Mouse (Mus musculus) liver, postnatal 0 days (tissue): ENCODE measurements around the gene Rb1. TPM values are rescaled to one million over a fixed set of nuclear protein-coding genes. Genes with fewer than 3 reads are reported as not detected.
A peak's percentile ranks its signal among the peaks of the same experiment; 100 is the strongest.

Source experiments
- ATAC-seq: fragments of 200-750 bp; cut with Nextera tagmentation; 2 replicates; pipeline ENCODE4 v1.8.0; 2017; ENCODE audit warnings: mild to moderate bottlenecking, moderate library complexity
- DNase-seq: peaks from one replicate; pipeline ENCODE4 v3.0.0-alpha.2; 2016
- H3K27ac ChIP-seq: fragments of 300-500 bp; sonication (generic); 2 replicates; pipeline ENCODE4 v1.5.1; 2014; ENCODE audit warnings: antibody characterized with exemption, moderate library complexity, mild to moderate bottlenecking, low read depth
- H3K27me3 ChIP-seq: fragments of 300-500 bp; sonication (generic); 2 replicates; pipeline ENCODE4 v1.6.1; 2014; ENCODE audit warnings: low read length, control low read depth, mixed read lengths; ENCODE audit not compliant: insufficient read depth
- H3K36me3 ChIP-seq: fragments of 300-500 bp; sonication (generic); replicated peaks from 2 replicates; pipeline ENCODE4 v1.6.1; 2014; ENCODE audit warnings: mild to moderate bottlenecking, control low read depth, low read length, moderate library complexity, mixed read lengths; ENCODE audit not compliant: insufficient read depth
- H3K4me1 ChIP-seq: fragments of 300-500 bp; sonication (generic); 2 replicates; pipeline ENCODE4 v1.6.1; 2014; ENCODE audit warnings: antibody characterized with exemption, mild to moderate bottlenecking, control low read depth; ENCODE audit not compliant: insufficient read depth
- H3K4me2 ChIP-seq: fragments of 300-500 bp; sonication (generic); 2 replicates; pipeline ENCODE4 v1.6.1; 2014; ENCODE audit warnings: low read depth, mild to moderate bottlenecking, low read length, moderate library complexity, mixed read lengths
- H3K4me3 ChIP-seq: fragments of 300-500 bp; sonication (generic); 2 replicates; pipeline ENCODE4 v1.5.1; 2014; ENCODE audit warnings: low read depth, low read length
- H3K9ac ChIP-seq: fragments of 300-500 bp; sonication (generic); replicated peaks from 2 replicates; pipeline ENCODE4 v1.6.1; 2014; ENCODE audit warnings: mild to moderate bottlenecking, moderate library complexity
- H3K9me3 ChIP-seq: fragments of 300-500 bp; sonication (generic); 2 replicates; pipeline ENCODE4 v1.6.1; 2016; ENCODE audit warnings: mild to moderate bottlenecking, control low read depth, low read length, mixed read lengths
- CTCF ChIP-seq: sonication (generic); IDR thresholded peaks from 2 replicates; pipeline ENCODE4 v1.5.1; 2016; ENCODE audit warnings: antibody characterized with exemption, low read depth
- EP300 ChIP-seq: IDR thresholded peaks from 2 replicates; pipeline ENCODE4 v1.6.1; 2016; ENCODE audit warnings: antibody characterized with exemption, low read depth, mild to moderate bottlenecking
- WGBS: fragments of 180-500 bp; shearing (Covaris S2); extraction: QIAGEN DNeasy Blood & Tissue Kit; methylation state at CpG from one replicate; pipeline ENCODE4 v1.1.7; 2014; ENCODE audit not compliant: insufficient replicate concordance; 5-methylcytosine and 5-hydroxymethylcytosine counted together
- polyA plus RNA-seq: library from polyadenylated mRNA; unstranded; fragments of >200 nt; fragmentation: Nextera tagmentation; extraction: Ambion mirVana; gene quantifications from 2 replicates; pipeline ENCODE4 v1.2.1, GENCODE M21; 2015

Rb1 gene
- polyA plus RNA-seq, 1 experiment from 2014 or later = 23.6 TPM

DNA sequence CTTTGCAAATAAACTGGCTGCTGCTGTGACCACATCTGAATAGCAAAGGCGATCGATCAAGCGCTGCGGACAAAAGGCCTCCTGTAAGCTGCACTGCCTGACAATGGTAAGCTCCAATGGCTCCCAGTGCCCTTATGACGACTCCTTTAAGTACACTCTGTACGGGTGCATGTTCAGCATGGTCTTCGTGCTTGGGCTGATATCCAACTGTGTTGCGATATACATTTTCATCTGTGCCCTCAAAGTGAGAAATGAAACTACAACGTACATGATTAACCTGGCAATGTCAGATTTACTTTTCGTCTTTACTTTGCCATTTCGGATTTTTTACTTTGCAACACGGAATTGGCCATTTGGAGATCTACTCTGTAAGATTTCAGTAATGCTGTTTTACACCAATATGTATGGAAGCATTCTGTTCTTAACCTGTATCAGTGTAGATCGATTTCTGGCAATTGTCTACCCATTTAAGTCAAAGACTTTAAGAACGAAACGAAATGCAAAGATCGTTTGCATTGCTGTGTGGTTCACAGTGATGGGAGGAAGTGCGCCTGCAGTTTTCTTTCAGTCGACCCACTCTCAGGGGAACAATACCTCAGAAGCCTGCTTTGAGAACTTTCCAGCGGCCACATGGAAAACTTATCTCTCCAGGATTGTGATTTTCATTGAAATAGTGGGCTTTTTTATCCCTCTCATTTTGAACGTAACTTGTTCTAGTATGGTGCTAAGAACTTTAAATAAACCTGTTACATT is 86.9 kb downstream of the Rb1 start:
- peak overlapping the region; percentile 93 for H3K27ac ChIP-seq
- no peak for TF ChIP-seq CTCF
- TF ChIP-seq EP300 = peak; percentile 9; the same call in 1 of the 2 replicates
- H3K9me3 ChIP-seq = no peaks in the 10 kb centered on the region
- under 1% methylated on average over 20 of the region's 20 CpGs for WGBS
- H3K4me1 ChIP-seq = peaks cover 8% of the 10 kb centered on the region
- ATAC-seq (peak; percentile 81), DNase-seq (peak; percentile 61)
- peaks cover 3% of the 10 kb centered on the region; the same call in 1 of the 2 replicates for H3K36me3 ChIP-seq
- peak overlapping the region; percentile 55 for H3K4me3 ChIP-seq
- no peaks in the 10 kb centered on the region for H3K27me3 ChIP-seq
- peak overlapping the region; percentile 64 for H3K4me2 ChIP-seq
- peak overlapping the region; percentile 77 for H3K9ac ChIP-seq

DNA sequence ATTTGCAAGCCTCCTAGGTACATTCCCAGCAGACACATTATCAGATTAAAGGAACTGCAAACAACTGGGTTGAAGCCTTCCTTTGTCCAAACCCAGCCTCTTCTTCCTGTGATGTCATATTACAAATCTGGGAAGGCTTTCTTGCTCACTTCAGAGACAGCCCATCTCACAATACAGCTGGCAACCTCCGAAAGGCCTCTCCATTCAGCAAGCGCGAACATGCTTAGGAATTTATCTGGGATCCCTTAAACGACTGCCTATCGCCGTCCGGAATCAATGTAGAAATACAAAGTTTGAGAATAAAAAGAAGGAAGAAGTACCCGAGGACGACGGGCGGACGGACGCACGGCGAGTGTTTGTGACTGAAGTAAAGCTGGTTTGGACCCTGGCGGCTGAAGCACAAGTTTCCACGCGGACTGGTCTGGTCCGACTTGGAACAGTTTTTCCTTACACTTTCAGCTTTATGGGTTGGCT is 87.7 kb downstream of the Rb1 start, which contains the start of gene Lpar6:
Gene Lpar6 (plus strand): TSS at position 48 of the 474 bp plus-strand sequence.
- TF ChIP-seq CTCF (no peak), EP300 (peak; percentile 36)
- Histone ChIP-seq H3K4me2 (peak within 1 kb of the TSS; percentile 64), H3K4me1 (peaks cover 8% of the 10 kb centered on the region), H3K9me3 (no peaks in the 10 kb centered on the region), H3K4me3 (peak within 1 kb of the TSS; percentile 55), H3K27ac (peak within 1 kb of the TSS; percentile 93), H3K36me3 (peaks cover 3% of the 10 kb centered on the region; the same call in 1 of the 2 replicates), H3K27me3 (no peaks in the 10 kb centered on the region), H3K9ac (peak within 1 kb of the TSS; percentile 77)
- DNase-seq = peak; percentile 50
- WGBS = under 1% methylated on average over 19 of the region's 19 CpGs
- peak; percentile 62 for ATAC-seq

DNA sequence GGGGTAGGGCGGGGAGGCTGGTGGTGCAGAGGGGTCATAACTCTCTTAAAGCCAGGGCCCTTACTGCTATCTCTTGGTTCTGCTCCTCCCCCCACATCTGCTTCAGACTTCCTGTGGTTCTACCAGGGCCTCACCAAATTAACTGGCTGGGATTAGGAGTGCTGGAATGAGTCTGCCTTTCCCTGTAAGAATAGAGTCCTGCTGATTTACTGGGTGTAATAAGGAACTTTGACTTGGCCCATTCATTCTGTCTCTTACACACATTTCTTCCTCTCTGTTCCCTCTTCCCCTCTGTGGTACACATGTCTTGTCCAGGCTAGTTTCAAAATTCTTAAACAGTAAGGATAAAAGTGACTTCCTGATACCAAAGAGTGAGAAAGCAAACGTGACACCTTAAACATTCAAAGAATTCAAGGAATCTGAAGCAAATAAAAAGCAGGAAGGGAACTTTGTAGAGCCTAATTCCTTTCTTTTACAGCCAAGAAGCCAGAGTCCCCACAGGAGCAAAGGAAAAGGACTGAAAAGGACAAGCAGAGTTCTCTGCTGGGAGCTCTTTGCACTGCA is 91.1 kb downstream of the Rb1 start:
- no peak overlapping the region for H3K4me3 ChIP-seq
- ATAC-seq (no peak), DNase-seq (no peak)
- peak overlapping the region; percentile 32 for H3K27ac ChIP-seq
- peaks cover 8% of the 10 kb centered on the region for H3K4me1 ChIP-seq
- H3K9me3 ChIP-seq = no peaks in the 10 kb centered on the region
- no peaks in the 10 kb centered on the region for H3K27me3 ChIP-seq
- no peak overlapping the region for H3K9ac ChIP-seq
- TF ChIP-seq CTCF = no peak
- no peak for TF ChIP-seq EP300
- peaks cover 6% of the 10 kb centered on the region; the same call in 1 of the 2 replicates for H3K36me3 ChIP-seq
- 31% methylated on average over 2 of the region's 2 CpGs for WGBS
- no peak overlapping the region for H3K4me2 ChIP-seq

DNA sequence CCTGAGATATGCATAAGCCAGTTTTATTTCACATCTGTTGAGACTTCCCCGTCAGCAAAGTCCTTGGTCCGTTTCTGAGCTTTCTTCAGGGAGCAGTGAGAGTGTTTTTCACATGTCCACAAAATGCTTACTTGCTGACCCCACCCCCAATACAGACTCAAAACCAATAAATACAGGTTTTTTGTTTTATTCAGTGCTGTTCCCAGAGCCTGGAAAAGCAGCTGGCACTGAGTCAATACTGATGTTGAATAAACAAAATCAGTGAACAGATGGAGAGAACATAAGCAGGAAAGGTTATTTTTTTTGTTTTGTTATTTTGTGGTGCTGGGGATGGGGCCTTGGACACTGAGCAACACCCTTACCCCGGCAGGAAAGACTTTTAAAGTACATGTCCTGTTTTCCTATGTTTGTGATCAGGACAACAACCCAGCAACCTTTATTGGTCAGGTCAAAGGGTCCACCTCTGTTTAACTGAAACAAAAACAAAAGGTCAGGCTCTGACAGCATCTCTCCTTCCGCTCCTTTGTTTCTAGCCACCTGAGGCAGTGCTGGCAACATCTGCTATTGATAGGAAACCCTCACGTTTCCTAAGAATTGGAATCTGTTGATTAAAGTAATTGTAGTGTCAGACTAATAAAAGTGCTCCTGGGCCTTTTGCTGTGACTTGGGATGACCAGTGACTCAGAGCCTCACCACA is 94.2 kb downstream of the Rb1 start:
- DNase-seq (no peak), ATAC-seq (peak; percentile 65)
- Histone ChIP-seq H3K27me3 (no peaks in the 10 kb centered on the region), H3K4me1 (peaks cover 8% of the 10 kb centered on the region), H3K36me3 (peaks cover 6% of the 10 kb centered on the region; the same call in 1 of the 2 replicates), H3K4me3 (no peak overlapping the region), H3K4me2 (no peak overlapping the region), H3K9ac (no peak overlapping the region), H3K9me3 (no peaks in the 10 kb centered on the region), H3K27ac (peak overlapping the region; percentile 39; the same call in 1 of the 2 replicates)
- TF ChIP-seq CTCF = no peak
- TF ChIP-seq EP300 = no peak
- 62% methylated on average over 5 of the region's 5 CpGs for WGBS

DNA sequence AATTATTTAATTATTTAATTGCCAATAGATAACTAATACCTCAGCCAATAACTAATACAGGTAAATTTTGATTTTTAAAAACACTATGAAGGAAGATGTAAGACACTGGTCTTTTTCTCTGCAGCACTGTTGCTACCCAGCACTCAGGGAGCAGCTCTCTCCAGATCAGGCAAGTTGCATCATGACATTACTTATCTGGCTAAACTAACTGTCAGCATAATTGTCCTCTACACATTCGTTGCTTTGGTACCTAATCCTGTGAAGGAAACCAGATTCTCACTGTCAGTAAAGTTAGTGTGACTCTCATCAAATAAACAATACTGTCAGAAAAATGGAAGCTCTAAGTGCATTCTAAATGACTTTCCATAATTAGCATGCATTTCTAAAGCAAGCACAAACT is 98.8 kb downstream of the Rb1 start:
- H3K27ac ChIP-seq = no peak overlapping the region
- H3K36me3 ChIP-seq = 0 out of 2 replicates have a peak, but pooled peaks cover 3% of the 10 kb centered on the region
- no peak for TF ChIP-seq CTCF
- TF ChIP-seq EP300 = no peak
- no peaks in the 10 kb centered on the region for H3K9me3 ChIP-seq
- H3K9ac ChIP-seq = no peak overlapping the region
- 11% methylated on average over 1 of the region's 1 CpGs for WGBS
- H3K4me2 ChIP-seq = no peak overlapping the region
- ATAC-seq = no peak
- no peak overlapping the region for H3K4me3 ChIP-seq
- no peak for DNase-seq
- no peaks in the 10 kb centered on the region for H3K4me1 ChIP-seq
- no peaks in the 10 kb centered on the region for H3K27me3 ChIP-seq

DNA sequence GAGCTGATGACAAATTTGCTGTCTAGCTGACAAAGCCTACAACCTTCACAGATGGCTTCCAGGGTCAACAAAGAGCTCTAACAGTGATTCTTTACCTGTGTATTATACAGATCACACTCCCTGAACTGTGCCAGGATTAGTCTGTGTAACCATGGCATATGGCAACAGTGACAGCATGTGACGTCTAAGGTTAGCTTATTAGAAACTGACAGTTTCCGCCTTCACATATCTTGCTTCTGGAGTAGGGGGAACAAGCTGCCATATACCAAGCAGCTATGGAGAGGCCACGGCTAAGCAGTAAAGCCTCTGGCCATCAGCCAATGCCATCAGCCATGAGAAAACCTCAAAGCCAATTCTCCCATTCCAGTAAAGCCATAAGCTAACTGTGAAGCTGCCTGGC is 99.3 kb downstream of the Rb1 start:
- Histone ChIP-seq H3K9me3 (no peaks in the 10 kb centered on the region), H3K4me2 (no peak overlapping the region), H3K4me3 (no peak overlapping the region), H3K9ac (no peak overlapping the region), H3K27ac (no peak overlapping the region), H3K4me1 (no peaks in the 10 kb centered on the region), H3K27me3 (no peaks in the 10 kb centered on the region), H3K36me3 (0 out of 2 replicates have a peak, but pooled peaks cover 3% of the 10 kb centered on the region)
- no peak for ATAC-seq
- 90% methylated on average over 3 of the region's 3 CpGs for WGBS
- no peak for TF ChIP-seq EP300
- TF ChIP-seq CTCF = no peak
- no peak for DNase-seq
